Mouse (Mus musculus) kidney, adult 9 months (tissue): ENCODE results near the gene Dtymk.
"Not testable (repeated sequence)": the region's sequence is repeated elsewhere in the genome, so short reads cannot be mapped to it uniquely, and the experiment has no call there.

Experiments used
- DNase-seq: peaks from one replicate; pipeline ENCODE4 v3.0.0; 2022

Gene Dtymk

GRCm38 (mm10) chr1:93803556-93804507 lies 2.1 kb upstream of the Dtymk start, which contains the start of gene Ing5:
Gene Ing5 (plus strand): TSS chr1:93803965.
- DNase-seq: peak; percentile 100

- no peak for DNase-seq
These were observed 1.0 kb upstream of the Dtymk start for GRCm38 (mm10) chr1:93802771-93803170.

- DNase-seq: no peak
These were observed 847 bp downstream of the Dtymk start for GRCm38 (mm10) chr1:93800670-93801503.

DNA sequence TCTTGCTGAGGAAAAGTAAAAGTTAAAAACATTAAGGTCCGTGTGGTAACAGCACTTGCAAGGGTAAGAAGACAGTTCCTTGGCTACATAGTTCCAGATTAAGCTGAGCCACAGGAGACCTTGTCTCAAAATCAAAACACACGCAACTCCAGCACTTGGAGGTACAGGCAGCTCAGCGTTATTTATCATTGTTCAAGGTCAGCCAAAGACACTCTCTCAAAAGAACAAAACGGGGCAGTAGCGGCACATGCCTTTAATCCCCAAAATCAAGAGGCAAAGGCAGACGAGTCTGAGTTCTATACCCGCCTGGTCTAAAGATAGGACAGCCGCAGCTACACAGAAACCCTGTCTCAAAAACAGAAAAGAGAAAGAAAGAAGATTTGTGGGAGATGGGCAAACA lies 5.8 kb downstream of the Dtymk start:
- no peak for DNase-seq

- DNase-seq: no peak
These were observed 7.2 kb downstream of the Dtymk start for GRCm38 (mm10) chr1:93794526-93794925.

DNA sequence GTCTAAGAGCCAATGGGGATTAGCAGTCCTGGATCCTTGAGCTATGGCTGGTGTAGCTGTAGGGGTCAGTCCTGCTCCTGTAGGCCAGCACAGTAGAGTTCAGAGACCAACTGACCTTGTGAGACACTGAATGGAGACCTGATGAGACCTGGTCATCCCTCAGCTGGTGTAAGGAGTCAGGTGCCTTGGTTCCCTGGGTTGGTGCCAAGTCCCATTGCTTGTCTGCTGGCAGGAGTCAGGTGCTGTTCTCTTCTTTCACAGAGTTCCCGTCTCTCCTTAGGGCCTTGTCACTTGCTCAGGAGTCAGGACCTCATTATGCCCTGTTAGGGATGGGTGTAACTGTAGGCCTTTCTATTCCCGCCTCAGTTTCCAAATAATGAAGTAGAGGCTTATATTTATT lies 14.8 kb downstream of the Dtymk start:
- DNase-seq: no peak

DNA sequence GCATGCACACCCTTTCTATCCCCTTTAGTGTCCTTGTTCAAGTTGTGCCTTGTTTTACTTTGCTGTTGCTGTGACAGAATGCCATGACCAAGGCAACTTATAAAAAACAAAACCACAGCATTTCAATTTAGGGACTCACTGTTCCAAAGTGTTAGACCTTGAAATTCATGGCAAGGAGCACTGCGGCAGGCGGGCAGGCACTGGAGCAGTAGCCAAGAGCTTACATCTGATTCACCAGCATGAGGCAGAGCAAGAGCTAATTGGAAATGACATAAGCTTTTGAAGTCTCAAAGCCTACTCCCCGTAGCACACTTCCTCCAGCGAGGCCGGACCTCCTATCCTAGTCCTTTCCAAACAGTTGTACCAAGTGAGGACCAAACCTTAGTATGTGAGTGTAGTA lies 25.0 kb downstream of the Dtymk start:
- DNase-seq: no peak

DNA sequence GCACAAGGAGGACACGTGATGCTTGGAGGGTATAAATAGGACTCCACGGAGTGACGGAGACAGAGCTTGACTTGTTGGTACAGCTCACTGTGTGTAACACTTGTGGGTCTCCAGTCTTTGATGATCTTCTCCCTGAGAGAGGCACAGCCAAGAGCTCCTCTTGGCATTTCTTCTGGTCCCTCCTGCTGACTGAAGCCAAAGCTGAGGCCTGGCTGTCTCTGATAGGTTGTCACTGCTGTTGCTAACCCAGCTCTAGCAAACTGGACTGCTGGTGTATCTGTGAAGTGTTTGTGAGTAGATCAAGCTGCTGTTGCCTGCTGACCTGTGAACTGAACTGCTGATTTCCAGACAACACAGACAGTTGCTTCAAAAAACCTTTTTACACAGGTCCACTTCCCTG lies 31.8 kb downstream of the Dtymk start:
- DNase-seq: no peak

DNA sequence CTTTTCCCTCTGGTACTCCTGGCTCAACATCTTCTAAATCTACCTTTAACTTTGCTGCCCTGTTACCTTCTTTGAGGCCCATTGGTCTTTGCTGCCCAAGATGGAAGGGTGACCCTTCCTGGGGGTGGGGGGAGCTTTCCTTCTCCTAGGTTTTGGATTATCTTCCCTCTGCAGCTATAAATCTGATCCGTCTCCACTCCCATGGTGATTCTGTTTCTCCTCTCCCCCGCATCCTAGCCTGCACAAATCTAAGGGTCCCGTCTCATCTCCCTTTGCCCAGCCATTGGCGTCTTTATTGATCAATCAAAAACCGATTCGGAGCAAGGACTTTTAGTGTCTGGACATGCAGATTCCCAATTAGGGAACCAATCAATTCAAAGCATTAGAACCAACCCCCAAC lies 34.1 kb downstream of the Dtymk start:
- DNase-seq: no peak

GRCm38 (mm10) chr1:93764871-93765591 lies 36.7 kb downstream of the Dtymk start:
- no peak for DNase-seq

GRCm38 (mm10) chr1:93763531-93763930 lies 38.2 kb downstream of the Dtymk start:
- not testable (repeated sequence) for DNase-seq

DNA sequence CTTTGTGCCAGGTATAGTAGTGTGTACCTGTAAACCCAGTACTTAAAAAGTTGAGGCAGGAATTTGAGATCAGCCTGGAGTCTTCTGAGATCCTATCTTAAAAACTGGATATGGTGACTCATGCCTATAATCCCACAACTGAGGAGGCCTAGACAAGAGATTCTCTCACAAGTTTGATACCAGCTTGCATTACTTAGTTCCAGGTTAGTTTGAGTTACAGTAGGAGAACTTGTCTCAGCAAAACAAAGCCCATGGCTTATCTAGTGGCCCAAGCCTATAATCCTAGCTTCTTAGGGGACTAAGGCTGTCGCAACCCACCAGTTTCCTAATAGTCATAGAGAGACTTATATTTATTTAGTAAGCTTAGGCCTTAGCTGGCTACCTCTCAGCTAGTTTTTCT lies 41.7 kb downstream of the Dtymk start:
- DNase-seq: no peak

DNA sequence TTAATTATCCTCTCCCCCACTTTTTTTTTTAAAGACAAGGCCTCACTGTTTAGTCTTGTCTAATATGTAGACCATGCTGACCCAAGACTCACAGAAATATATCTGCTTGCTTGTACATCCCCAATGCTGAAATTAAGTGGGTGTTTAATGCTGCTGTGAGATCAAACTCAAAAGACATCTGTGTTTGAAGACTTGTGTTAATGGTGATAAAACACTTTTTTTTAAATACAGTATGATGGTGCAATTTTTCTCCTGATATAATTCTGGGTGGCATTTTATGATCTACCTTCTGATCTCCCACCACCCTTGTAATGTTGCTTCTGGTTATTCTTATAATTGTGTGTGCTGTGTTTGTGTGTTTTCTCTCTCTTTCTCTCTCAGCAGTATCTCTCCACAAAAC lies 45.6 kb downstream of the Dtymk start:
- no peak for DNase-seq

DNA sequence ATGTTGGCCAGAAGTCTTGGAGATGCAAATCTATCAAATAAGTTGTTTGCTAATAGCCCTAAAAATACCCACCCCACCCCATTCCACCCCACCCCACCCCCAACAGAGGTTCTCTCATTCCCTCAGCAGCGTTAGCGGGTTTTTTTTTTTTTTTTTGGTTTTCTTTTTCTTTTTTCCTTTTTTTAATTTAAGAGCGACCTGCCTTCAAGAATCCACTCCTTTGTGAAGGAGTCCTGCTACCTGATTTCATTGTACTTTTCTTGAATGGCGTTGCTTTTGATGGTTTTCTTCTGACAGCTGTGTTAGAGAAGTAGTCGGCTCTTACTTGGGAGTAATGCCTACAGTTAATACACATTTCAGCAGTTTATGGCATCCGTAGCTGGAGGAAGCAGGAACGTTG lies 46.1 kb downstream of the Dtymk start:
- DNase-seq: no peak

- no peak for DNase-seq
These were observed 46.5 kb downstream of the Dtymk start for GRCm38 (mm10) chr1:93755291-93755610.

GRCm38 (mm10) chr1:93754573-93755290 lies 47.0 kb downstream of the Dtymk start, which contains the start of gene Thap4:
Gene Thap4 (minus strand): TSS chr1:93754864.
- peak; percentile 94 for DNase-seq

DNA sequence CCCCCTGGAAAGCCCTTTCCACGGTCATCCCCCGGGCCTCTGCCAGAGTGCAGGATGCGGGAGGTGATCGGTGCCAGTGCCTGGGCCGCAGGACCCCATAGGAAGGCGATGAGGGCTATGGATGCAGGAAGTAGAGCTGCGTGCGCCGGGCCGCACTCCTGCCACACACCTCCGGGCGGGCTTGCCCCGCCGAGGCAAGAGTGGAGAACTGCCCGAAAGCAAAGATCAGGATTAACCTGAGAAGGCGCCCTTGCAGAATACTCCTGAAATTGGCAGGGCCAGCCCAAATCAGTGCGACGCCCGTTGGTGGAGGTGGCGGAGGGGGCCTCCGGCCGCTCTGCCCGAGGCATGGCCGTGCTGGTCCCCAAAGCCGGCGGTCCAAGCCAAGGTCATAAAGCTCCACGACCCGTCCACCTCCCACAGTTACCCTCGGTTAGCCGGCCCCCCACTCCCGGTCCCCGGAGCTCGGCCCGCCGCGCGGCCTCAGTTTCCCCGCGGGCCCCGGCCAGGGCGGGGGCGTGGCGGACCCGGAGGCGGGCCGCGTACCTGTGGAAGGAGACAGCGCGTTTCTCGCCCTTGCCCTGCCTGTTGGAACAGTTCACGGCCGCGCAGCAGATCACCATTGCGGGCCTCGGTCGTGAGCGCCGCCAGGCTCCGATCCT lies 47.7 kb downstream of the Dtymk start:
- DNase-seq: peak; percentile 42

- peak; percentile 68 for DNase-seq
These were observed 50.4 kb downstream of the Dtymk start, which contains the start of gene Atg4b for GRCm38 (mm10) chr1:93751290-93751689. Gene Atg4b (plus strand): TSS chr1:93751500.

DNA sequence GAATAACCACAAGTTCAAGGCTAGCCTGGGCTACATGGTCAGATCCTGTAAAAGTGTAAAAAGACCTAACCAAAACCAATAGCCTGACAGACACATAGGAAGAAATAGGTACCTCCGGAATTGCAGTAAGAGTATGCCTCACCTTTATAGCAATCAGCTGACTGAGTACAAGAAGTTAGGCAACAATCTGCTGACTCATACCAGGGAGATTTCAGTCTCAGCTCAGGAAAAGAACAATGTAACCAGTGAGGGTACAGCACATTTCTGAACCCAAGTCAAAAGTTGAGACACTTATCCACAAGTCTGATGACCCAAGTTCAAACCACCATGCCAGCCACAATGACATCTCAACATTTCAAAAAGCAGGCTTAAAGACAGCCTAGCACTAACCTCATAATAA lies 53.2 kb downstream of the Dtymk start:
- DNase-seq: no peak

DNA sequence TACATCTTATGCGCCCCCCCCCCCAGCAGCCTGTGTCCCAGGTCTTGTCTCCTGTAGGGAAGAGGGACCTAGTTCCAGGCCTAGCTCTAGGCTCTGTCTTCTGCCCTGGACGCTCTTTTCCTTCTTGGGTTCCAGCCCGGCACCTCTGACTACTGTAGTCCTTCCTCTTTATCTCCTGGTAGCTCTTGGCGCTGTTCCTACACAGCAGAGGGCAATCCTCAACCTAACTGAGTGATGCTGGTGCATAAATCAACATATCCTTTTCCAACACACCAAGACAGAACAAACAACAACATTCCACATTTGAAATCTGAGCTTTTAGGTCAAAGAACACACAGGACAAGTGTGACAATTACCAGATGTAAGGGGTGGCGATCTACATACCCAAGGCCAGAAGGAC lies 55.6 kb downstream of the Dtymk start:
- no peak for DNase-seq

DNA sequence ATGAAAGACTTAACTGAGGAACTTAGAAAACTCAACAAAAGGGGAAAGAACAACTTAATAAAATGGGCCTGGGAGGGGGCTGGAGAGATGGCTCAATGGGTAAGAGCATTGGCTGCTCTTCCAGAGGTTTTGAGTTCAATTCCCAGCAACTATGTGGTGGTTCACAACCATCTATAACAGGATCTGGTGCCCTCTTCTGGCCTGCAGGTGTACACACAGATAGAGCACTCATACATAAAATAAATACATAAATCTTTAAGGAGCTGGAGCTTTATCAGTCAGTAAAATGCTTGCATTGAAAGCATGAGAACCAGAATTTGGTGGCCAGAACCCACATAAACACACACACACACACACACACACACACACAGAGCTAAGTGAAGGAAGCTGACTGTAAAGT lies 58.8 kb downstream of the Dtymk start:
- DNase-seq: no peak
